Mouse (Mus musculus) ZHBTc4 (cell line): ENCODE measurements around the gene Plet1.

Experiments
- DNase-seq: peaks from one replicate; pipeline ENCODE4 v3.0.0-alpha.2; 2011; ENCODE audit warnings: low read depth, low spot score

The Plet1 gene

GRCm38 (mm10) chr9:50495405-50496150 lies 1.3 kb downstream of the Plet1 start:
- peak; percentile 57 for DNase-seq

GRCm38 (mm10) chr9:50496151-50496505 lies 1.8 kb downstream of the Plet1 start:
- DNase-seq = no peak

DNA sequence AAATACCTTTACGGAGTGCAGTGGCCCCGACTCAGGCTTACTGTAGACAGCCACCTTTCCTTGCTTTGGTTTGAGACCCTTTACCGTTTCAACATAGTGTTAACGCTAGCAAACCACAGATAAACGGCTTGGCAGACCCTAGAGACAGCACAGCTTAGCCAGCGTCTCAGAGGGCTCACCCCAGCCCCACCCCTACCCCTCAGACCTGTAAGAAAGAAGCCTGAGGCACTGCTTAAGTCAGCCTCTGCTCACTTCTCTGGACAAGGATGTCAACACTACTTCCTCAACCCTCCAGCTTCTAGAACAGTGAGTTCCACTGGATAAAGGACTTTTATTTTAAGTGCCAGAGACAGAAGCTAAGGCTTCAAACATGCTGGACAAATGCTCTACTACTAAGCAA lies 2.2 kb downstream of the Plet1 start:
- no peak for DNase-seq

DNA sequence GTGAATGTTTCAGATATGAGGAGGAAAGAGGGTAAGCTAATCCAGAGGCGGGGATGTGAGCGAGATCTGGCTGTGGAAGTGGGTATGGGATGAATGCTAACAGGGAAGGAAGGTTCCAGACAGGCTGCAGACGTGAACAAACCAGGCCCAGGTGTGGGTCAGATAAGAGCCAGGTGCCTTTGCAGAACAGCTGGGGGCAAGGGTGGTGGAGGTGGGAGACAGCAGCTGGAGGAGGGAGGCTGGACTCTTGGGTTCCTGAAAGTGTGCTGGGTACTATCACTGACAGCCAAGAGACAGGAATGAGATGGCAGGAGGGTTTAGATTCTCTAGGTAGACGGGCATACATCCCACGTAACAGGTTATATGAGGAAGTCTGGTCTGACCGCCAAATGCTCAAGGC lies 2.8 kb downstream of the Plet1 start:
- DNase-seq = no peak

DNA sequence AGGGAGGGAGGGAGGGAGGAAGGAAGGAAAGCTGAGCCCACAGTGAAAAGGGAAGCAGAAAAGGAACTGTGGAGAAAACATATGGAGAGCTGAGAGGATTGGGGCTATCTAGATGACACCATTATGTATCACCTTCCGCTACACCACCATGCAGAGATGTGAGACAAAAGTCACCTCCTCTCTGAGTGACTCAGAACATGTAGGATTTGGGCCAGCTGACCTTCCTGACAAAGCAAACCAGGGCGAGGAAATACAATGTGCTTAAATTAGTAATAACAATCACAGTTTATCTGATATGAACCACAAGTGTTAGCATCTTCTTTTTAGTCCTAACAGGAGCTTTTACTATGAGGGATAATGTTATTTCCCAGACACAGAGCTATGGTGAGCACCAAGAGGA lies 3.2 kb downstream of the Plet1 start:
- no peak for DNase-seq

DNA sequence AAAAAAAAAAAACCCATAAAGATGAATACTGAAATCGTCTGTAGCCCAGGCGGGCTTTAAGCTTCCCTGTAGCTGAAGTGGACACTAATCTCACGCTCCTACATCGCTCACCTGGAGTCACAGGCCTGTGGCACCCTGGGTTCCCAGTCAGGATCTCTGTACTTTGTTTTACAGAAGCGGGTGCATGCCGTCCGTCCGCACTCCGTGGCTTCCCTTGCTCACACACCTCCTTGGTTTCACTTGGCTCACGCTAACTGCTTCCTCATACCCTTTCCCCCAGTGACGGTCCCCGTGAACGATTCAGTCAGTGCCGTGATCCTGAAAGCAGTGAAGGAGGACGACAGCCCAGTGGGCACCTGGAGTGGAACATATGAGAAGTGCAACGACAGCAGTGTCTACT lies 4.5 kb downstream of the Plet1 start:
- no peak for DNase-seq

DNA sequence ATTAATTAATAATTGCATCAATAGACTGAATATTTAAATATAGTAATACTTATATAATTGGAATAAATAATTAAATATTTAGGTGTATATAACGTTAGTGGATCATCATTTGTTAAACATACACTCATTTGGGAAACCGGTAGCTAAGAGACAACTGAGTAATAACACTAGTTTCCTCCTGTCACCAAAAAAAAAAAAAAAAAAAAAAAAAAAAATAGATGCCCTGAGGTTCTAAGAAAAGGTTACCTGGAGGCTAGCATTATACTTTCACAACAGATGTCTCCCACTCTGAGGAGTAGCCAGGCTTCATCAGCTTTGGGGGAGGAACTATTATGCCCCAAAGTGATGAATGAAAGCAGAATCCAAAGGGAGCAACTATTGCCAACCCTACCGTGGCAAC lies 5.5 kb downstream of the Plet1 start:
- DNase-seq = no peak

DNA sequence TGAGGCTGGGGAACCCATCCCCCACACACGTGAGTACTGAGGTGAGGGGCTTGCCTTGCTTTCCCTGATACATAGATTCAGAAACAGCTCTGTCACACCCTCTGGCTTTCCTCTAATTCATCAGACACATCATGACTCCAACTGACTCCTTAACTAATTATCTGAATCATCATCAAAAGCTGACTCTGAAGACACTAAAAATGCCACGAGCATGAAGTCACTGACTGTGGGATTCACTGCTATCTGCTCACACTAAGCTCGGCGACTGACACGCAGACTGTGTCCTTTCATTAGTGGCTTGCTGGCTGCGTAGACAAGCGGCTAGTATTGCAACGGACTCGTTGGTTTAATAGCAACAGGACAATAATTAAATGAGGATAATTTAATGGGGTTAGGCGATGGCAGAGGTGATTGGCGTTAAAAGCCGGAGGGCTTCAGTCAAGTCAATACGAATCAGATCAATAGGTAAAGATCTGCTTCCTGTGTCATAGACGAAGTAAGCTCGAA lies 6.2 kb downstream of the Plet1 start:
- DNase-seq = no peak

GRCm38 (mm10) chr9:50500974-50501501 lies 6.7 kb downstream of the Plet1 start:
- no peak for DNase-seq

GRCm38 (mm10) chr9:50502949-50503348 lies 8.6 kb downstream of the Plet1 start:
- no peak for DNase-seq

DNA sequence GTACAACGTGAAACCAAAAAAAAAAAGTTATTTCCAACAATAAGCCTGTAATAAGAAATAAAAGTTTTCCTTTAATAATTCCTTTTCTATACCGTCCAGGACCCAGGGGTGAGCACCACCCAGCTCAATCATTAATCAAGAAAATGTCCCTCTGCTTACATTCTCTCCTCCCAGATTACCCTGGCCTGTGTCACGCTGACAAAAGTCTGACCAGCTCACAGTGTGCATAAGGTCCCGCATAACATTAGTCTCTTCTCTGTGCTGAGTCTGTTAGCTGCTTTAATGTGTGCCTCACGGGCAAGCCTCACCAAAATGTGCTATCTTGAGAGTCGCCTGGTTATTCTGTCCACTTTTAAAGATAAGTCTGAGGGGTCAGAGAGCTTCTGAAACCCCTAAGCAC lies 11.1 kb downstream of the Plet1 start:
- DNase-seq = no peak

DNA sequence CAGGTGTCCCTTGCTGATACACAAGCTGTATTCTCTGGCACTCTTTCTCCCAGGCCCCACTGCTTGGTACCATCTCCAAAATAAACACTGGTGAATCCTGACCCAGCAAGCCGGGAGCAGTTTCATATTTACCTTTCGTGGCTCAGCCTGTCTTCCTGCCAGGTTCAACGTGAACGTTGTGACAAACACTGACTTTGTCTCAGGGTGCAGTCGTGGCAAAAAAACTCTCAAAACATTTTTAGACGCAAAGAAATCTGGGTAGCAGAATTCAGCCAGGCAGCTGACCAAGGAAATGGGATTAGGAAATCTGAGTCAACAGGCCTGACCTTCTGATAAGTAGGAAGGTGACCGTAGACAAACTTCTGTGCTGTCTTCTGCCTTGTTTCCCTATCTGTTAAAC lies 13.2 kb downstream of the Plet1 start:
- DNase-seq = no peak

DNA sequence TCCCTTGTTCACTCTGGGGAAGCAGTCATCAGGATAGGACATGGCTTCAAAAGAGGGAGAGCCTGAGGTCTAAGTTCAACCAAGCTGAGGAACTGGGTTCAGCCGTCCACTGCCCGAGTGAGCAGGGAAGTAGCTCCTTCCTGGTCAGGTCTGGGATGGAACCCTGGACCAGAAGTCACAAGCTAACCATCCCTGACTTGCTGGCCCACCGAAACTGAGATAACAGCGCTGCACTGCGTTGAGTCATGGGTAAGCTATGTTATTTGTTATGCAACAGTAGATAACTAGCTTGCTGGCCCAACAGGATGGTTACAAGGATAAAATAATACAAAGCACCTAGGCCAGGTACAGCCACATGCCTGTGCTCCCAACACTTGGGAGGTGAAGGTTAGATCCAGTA lies 21.1 kb downstream of the Plet1 start:
- no peak for DNase-seq

DNA sequence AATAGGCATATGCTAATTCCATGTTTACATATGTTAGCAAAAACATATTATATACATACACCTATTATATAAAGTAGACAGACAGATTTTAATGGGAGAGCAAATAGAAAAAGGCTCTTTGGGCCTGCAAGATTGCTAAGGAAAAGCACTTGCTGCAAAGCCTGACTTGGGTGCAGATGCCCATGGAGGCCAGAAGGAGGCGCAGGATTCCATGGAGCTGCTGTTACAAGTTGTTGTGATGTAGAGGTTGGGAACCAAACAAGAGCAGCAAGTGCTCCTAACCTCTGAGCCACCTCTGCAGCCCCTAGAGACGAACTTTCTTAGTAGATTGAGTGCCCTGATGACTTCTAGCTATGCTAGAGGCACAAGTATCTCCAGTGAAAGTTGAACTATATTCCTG lies 24.5 kb downstream of the Plet1 start:
- DNase-seq = peak; percentile 89

GRCm38 (mm10) chr9:50520748-50521147 lies 26.4 kb downstream of the Plet1 start:
- no peak for DNase-seq

- DNase-seq = no peak
These were observed 27.2 kb downstream of the Plet1 start for GRCm38 (mm10) chr9:50521562-50521961.

DNA sequence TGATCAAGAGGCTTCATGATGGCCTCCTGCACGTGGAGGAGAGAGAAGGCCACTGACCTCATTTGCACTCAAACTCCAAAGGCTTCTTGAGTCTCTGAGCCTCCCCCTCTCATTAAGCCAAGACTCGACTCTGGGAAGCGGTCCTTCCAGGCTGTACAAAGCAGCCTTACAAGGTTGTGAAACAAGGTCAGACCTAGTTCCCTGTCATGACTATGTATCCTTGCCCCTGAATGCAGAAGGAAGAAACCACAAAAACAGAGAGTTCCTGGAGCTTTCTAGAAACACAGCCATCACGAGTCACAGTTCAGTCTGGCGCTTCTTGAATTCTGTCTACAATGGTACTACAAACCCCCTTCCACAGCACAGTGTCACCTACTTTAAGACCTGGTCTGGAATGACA lies 28.2 kb downstream of the Plet1 start:
- DNase-seq = no peak

- no peak for DNase-seq
These were observed 30.6 kb downstream of the Plet1 start for GRCm38 (mm10) chr9:50524936-50525335.

DNA sequence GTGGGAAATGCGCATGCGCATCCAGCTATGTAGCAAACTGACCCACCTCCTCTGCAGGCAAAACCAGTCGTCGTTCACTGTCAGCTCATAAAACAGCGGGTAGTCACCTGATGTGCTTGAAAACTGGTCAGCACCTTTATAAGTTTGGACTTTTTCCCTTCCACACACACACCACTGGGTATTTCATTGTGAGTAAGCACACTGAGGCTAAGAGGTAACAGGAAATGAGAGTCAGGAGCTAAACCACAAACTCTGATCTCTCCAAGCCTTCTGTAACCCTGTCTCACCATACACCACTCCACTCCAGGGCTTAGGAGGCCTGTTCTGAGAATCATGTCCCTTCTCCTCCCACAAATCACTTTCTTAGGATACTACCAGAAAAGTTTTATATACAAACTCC lies 31.3 kb downstream of the Plet1 start:
- DNase-seq = no peak

GRCm38 (mm10) chr9:50527860-50528259 lies 33.5 kb downstream of the Plet1 start:
- DNase-seq = no peak

DNA sequence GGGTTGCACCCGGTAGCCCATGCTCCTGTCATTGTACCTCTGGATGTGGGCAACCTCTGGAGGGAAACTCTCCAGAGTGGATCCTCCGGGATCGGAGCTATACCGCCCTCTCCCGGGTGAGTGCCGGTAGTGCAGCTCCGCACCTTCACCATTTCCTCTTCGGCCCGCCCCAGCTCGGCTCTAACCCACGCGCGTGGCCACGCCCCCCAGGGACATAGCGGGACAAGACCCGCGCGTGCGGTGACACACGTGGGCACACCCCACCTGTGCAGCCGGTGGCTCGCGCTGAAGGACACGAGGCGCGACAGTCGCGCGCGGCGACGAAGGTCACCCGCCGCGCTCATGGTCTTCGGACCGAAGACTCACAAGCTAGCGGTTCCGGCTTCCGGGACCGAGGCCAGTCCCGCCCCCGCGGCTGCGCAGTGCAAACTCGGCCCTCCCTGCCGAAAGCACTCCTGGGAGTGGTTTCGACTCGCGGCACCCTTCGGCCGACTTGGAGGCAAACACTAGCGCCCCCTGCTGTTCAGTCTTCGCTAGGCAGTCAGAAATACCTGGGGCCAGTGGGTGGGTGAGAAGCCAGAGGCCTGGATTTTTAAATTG lies 34.1 kb downstream of the Plet1 start, which contains the start of gene Pts:
Pts (minus strand) TSS at position 432 of the 600 bp plus-strand sequence.
- peak; percentile 99 for DNase-seq

DNA sequence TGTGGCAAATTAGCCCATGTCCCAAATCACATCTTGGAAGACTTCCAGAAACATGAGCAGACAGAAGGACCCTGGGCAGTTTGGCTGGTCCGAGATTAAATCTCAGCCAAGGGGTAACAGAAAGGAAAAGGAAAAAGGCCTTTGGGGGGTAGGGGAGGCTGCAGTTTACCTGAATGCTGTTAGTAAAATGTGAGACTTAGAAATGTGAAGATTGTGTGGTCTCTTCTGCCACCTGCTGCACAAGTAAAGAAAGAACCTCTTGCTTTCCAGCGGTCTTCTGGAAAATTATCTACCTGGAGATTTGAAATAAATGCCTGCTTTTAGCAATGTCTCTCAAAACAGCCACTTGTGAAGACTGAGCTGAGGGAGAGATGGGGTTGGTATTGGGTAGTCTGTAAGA lies 36.6 kb downstream of the Plet1 start:
- peak; percentile 49 for DNase-seq

DNA sequence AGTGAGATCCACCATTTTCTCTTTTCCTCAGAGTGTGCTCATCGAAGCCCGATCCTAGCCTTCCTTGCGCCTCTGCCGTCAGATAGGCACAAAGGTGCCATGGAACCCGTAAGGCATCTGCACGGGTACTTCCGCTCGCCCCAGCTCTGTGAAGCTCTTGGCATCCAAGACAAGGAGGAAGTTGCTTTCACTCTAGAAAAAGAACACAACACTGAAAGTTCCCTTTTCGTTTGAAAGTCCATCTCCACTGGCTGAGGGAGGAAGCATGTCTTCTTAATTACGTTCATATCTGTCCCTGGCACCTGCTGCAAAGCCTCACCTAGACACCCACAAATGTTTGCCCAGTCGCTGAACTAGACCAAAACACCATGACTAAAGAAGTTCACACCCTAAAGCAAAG lies 39.0 kb downstream of the Plet1 start:
- DNase-seq = no peak
